Mouse (Mus musculus) 3134 (cell line): ENCODE data around the gene Clybl.

Source experiments
- DNase-seq: peaks from one replicate; pipeline ENCODE4 v3.0.0-alpha.2; 2011; ENCODE audit warnings: low spot score; ENCODE audit not compliant: insufficient read length; ENCODE audit errors: extremely low read depth

Clybl gene

DNA sequence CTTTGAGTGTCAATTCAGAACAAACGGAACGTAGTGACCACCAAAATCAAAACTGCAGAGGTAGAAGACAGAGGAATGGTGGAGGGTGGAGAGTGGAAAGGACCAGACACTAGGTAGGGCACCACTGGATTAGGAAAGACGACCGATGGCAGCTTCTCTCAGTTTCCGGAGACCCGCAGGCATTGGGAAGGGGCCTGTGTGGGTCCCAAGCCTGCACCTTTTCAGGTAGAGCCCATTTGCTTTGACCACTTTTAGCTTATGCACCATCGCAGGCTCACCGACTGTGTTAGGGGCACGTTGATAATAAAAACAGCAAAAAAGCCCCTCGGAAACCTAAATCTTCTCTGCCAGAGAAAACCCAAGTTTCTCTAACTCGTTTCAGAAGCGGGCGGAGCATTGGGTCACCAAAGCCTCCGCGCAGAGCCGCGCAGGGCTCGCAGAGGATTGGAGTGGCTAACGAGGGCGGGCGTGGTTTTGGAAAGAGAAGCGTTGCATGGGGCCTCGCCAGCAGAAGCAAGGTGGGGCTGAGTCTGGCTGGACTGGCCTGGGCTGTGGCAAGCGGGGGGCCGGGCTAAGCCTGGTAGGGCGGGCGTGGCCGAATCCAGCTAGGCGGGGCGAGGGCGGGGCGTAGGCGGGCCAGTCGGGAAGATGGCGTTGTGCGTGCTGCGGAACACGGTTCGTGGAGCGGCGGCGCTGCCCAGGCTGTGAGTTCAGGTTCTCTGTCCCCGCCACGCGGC lies at the start of gene Clybl:
Gene Clybl (plus strand): TSS at position 627 of the 737 bp plus-strand sequence.
- peak; percentile 93 for DNase-seq

DNA sequence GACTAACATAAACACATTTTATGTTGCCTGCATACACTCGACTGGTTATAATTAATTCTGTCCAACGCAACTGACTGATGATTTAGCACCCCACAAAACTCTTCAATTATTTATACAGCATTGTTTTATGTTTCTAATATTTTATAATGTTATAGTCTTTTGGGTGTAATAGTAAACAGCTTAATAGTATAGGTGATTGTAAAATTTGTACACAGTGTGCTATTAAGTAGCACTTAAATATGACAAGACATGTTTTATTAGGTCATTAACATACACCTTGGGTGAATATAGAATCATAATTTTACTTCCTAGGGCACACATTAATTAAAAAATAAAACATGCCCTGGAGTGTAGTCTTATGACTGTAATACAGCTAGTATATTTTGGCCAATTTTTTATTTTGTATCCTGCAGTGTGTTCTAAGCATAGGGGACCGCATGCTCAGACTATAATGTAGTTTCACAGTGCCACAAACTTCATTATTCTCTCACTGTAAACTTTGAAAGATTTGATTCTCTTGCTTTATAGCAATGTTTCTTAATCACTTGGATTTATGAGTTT lies 45.1 kb upstream of the Clybl start:
- no peak for DNase-seq

DNA sequence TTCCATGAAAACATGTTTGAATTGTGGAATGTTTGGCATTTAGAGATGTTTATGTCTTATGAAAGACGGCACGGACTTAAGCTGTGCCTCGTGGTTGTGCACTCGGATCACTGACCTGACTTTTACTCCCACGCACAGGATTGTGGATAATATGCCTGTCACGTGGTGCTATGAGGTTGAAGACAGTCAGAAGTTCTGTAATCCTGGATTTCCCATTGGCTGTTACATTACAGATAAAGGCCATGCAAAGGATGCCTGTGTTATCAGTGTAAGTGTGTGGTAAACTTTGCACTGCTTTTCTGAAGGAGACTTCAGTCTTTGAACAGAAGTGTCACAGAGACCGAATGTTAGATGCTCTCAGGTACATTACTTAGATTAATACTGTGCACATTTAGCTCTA lies 44.3 kb upstream of the Clybl start:
- DNase-seq: no peak

DNA sequence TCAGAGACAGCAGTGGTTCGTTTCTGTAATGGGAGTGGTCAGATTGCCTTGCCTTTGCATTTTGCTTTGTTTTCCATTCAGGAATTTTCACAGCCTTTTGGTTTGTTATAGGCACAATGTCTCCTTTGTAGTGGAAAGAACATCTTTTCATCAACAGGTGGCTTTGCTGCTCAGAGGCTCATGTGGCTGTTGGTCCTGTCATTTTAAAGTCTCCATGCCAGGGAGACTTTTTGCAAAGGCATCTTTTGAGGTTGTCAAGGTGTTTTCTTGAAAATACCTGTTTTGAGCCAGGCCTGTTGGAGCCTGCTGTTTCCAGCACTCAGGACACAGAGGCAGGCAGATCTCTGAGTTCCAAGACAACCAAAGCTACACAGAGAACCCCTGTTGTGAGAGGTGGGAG lies 41.4 kb upstream of the Clybl start:
- no peak for DNase-seq

GRCm38 (mm10) chr14:122143585-122144269 lies 37.8 kb upstream of the Clybl start:
- DNase-seq: no peak

DNA sequence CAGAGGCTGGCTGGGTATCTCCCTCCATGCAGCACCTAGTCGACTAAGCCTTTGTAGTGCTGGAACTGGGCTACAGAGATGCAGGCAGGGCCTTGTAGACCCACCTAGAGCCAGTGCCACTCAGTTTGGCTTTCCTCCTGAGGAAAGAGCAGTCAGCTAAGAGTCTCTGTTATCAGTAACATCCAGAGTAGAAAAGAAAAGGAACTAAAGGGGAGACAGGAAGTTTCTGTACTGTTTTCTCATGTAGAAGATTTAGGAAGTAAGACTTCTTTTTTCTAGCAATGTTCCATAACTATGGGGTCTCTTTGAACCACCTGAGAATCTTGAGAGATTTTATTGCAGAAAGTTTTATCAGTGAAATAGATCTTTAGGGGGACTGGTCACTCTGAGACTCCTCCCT lies 36.1 kb upstream of the Clybl start:
- no peak for DNase-seq

DNA sequence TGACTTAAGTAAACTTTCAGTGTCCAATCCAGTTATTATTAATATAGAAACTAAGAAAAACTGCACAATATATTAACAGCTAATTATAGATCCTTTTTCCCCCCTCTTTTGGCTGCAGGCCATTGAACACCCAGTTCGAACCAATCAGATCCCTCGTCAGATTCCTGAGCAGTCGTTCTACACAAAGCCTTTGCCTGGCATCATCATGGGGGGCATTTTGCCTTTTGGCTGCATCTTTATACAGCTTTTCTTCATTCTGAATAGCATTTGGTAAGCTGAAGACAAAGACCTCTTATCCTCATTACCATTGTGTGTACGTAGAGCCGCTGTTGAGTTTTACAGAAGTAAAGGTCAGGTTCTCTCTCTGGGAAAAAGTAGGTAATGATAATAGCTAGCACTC lies 30.9 kb upstream of the Clybl start:
- DNase-seq: no peak

DNA sequence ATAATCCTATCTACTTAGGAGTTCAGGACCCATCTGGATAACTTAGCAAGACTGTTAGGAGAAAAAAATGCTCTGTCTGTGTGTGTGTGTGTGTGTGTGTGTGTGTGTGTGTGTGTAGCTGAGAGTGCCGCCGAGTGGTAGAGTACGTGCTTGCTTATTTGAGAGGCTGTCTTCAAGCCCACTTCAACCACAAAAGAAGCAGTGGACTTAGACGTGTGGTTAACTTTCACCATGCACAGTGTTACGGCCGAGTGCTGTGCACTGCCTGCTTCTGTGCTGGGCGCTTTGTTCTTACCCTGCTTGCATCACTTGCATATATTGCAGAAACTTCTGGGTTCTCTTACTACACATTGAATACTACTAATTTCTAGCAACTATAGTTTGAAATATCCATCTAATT lies 23.8 kb upstream of the Clybl start:
- no peak for DNase-seq

GRCm38 (mm10) chr14:122160916-122161315 lies 20.6 kb upstream of the Clybl start:
- DNase-seq: no peak

DNA sequence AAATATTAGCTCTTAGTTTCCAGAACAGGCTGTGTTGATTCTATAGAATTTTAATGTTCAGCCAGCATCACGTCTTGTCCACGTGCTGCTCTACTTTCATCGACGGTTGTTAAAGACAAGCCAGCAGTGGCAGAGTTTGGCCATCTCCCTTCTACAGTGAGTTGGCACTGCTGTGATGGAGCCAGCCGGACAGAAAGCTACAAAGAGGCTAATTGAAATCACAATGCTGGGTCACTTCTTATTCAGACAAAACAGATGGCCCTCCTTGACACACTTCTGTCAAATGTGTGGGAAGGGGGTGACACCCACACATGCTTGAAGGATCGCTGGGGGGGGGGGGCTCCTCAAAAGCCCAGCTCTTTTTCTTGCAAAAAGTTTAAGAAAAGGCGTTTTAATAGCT lies 12.6 kb upstream of the Clybl start:
- no peak for DNase-seq

DNA sequence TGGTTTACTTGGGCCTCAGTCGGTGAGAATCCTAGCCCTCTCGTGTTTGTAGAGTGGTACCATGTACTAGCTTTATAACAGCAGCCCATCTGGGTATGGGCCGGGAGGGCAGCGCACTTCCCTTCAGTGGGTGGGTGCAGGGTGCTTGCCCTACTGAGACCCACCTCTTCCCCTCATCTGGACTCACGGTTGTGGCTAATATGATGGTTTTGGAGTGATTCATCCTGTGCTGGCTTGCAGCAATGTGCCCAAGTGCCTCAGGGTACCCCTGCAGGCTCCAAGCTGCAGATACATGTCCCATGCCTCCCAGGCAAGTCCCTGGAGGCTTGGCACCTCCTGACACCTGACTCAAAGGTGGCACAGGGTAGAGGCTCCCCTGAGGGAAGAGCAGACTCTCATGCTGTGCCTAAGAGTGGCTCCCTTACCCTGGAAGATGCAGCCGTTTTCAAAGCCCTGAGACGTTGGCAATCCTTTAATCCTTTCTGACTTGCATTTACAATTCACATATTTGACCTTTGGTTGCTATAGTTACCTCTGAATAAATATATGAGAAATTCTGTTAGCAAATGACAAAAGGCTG lies 11.2 kb upstream of the Clybl start:
- DNase-seq: peak; percentile 33

DNA sequence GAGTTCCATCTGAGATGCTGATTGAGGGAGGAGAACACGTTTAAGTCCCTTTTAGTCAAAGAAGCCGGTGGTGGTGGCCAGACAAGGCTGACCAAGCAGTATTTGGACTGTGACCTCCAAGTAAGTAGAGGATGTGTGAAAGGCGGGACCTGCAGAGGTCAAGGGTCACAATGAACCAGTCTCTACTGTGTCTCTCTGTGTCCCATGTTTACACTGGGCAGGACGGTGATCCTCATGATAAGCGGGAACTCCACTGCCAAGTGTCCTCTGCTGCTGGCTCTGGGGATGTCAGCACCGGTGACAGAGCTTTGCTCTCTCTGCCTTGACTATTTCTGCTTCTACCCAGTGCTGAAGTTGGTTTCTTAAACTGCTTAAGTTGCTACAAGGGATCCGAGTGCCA lies 10.5 kb upstream of the Clybl start:
- DNase-seq: no peak

DNA sequence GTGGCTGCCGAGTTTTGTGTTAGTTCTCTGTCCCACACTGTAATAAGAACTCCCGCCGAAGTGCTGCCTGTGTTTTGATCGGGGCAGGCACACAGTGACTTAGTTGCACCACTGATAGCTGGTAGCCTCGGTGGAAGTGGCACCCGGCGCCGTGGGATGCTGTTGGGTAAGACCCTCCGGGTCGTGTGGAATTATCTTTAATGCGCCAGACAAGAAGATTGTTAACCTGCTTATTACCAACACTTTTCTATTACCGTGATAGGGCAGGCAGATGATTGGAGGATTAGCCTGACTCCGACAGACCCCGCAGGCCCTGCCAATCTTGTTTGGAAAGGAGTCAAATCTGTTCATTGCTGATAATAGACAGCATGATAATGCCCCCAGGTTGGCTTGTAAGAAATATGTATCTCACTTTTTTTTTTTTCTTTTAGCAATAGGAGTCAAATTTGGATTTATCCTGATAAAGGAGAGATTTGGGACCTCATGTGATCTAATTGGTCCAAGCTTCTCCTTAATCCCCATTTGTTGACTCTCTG lies 5.2 kb upstream of the Clybl start:
- DNase-seq: no peak

DNA sequence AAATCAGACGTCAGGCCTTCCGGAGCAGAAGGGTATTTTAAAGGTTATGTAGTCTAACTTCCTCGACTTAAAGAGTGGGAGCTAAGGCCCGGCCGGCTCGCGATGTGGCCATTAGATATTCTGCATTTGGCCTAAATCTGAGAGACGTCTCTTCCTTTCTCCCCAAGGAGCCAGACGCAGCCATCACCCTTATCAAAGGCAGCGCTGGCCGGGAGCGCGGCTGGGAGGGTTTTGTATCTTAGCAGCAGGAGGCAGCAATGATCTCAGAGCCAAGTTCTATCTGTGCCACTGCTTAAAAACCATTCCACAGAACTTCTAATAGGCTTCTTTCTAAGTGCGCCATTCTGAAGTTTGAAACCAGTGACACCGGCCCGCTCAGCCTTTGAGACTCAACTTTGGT lies 2.2 kb upstream of the Clybl start:
- no peak for DNase-seq

- no peak for DNase-seq
Measured at GRCm38 (mm10) chr14:122181815-122182157, 282 bp downstream of the Clybl start.

DNA sequence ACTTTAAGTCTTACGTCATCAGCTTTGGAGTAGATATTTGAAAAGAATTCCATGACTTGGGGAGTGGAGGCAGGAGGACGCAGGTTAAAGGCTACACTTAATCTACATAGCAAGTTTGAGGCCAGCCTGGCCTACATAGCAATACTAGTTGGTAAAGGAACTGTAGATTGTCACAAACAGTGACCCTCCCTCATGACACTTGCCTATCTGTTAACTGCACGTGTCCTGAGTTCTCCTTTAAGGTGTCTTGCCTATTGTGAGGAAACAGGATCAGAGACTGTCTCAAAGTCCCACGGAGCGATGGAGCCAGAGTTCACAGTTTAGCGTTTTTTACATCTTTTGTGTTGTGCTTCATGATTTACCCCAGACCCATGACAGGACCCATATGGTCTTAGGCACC lies 716 bp downstream of the Clybl start:
- no peak for DNase-seq

GRCm38 (mm10) chr14:122183974-122184373 lies 2.5 kb downstream of the Clybl start:
- DNase-seq: no peak

DNA sequence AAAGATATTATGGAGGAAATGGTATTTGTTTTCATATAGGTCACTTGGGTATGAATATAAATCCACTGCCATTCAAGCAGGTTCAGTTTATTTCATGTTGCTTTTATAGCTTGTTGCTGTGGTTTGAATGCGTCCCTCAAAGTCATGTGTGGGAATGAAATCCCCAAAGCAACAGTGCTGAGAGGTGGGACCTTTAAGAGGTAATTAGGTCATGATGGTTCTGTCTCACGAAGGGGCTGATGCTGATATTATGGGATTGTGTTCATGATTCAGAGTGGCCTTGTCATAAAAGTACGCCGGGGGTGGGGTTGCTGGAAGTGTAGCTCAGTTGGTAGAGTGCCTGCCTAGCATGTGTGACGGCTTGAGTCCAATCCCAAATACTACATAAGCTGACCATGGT lies 6.7 kb downstream of the Clybl start:
- no peak for DNase-seq

- no peak for DNase-seq
Measured at GRCm38 (mm10) chr14:122189901-122190300, 8.4 kb downstream of the Clybl start.

DNA sequence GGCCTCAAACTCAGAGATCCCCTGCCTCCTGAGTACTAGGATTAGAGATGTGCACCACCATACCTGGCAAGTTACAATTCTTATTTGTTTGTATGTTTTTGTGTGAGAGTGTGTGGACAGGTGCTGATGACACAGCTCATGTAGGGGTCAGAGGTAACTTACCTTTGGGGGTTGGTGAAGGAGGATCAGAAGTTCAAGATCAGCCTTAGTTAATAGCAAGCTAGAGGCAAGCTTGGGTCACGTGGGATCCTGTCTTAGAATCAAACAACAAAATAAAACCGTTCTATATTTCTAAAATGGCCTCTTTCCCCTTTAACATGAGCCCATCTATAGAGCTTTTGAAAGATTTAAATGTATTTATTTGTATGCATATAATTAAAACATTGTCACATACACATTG lies 9.0 kb downstream of the Clybl start:
- DNase-seq: no peak

DNA sequence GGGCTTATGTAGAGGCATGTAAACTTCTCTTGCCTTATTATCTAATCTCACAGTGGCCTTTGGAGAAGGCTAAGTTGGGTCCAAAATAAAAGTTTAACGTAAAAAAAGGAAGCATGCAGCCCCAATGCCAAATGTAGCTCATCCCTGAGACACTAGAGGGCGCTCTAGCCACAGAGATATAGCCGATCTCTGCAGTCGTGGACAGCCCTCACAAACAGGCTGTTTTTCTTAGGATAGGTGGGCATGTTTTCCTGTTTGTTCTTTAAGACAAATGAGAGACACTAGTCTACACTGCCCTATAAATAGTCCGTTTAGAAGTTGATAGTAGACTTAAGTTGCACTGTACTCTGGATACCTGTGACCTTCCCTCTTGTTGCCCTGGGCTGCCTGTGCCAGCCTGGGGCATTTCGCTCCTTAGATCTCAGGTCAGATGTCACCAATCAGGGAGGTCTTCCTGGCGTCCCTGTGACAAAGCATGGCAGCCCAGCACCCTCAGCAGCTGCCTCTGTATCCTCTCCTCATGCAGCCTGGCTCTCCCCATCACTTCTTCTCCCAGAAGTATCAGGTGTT lies 9.5 kb downstream of the Clybl start:
- DNase-seq: no peak
